ENCODE assay signal across 32 mouse cellular contexts in the genomic region with DNA sequence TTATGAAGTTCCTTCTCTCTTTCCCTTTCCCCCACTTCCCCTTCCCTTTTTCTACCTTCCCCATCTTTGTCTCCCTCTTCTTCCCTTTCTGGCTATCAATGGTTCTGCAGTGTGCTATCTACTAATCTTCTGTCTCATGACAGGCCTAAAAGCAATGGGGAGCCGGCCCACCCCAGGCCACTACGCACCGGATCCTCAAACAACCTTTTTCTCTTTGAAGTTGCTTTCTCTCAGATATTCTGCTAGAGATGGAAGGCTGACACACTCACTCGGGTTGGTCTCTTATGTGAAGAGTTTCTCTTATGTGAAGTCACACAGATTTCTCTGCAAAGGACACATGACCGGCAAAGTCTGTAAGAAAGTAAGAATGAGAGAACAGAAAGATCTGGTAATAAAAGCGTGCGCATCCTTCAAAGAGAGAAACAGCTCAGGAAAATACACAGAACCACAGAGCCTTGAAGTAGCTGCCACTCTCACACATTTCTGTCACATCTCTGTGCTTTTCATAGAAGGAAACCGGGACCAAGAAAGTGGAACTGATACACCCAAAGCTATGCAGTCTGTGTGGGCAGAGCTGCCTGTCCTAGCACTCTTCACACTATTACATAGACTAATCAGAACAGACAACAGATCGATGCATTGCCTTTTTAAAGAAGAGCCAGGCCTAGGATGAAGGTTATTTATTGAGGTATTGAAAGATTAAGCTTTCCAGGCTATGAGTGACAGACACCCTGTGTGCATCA.
DNase-seq lines count a peak whose midpoint lies in the region; ATAC-seq and TF ChIP-seq lines count a peak whose summit lies in the region.
"Had no signal": no experiment of that assay in that cellular context is flagged by ENCODE, and none has a peak within 500 bp of the region (broad histone marks: within the 10 kb centered on the region; RNA-seq: fewer than 3 reads in every experiment).

No protein-coding gene starts in this region.

- H3K9me3 ChIP-seq in CH12.LX (replicated peaks; ENCODE audit: low read length), result no peaks in the 10 kb centered on the region
- H3K9me3 ChIP-seq: heart, embryonic 12.5 days; hindbrain, embryonic 15.5 days; limb, embryonic 10.5 days; limb, embryonic 15.5 days; liver, embryonic 13.5 days; midbrain, embryonic 10.5 days; neural tube, embryonic 15.5 days; stomach, embryonic 15.5 days had no signal

- in situ Hi-C loops in CH12.LX (cut with MboI; ENCODE audit: low pct_ligation_motif_present, low pct_unique_long_range_greater_than_20kb, low sequenced_read_pairs), result no loop called here

- no peaks in the 10 kb centered on the region for H3K79me2 ChIP-seq in CH12.LX (replicated peaks; ENCODE audit: control insufficient read depth, extremely low read depth, insufficient read depth, poor library complexity, severe bottlenecking)

- TF ChIP-seq POLR2A in CH12.LX (IDR thresholded peaks at IDR 0.05; ENCODE audit: low read depth, low read length), result no peak
- no peak for TF ChIP-seq POLR2A in brain, embryonic 14.5 days (IDR thresholded peaks at IDR 0.05; ENCODE audit: borderline replicate concordance, extremely low read depth, insufficient read depth, insufficient read length, poor library complexity, severe bottlenecking)

- TF ChIP-seq EP300 in CH12.LX (IDR thresholded peaks at IDR 0.05; ENCODE audit: low read length), result peak; percentile 47; the same call in 1 of the 2 replicates

- H3K4me1 ChIP-seq in CH12.LX (ENCODE audit: control insufficient read depth in 1 of 2, insufficient read depth in 2 of 2), result peaks cover 0 to 21% of the 10 kb centered on the region in 2 experiments; a peak in 2 of 4 replicates
- H3K4me1 ChIP-seq: heart, embryonic 12.5 days; hindbrain, embryonic 15.5 days; limb, embryonic 10.5 days; limb, embryonic 15.5 days; neural tube, embryonic 15.5 days; stomach, embryonic 15.5 days had no signal

- dilution Hi-C loops in CH12.LX (cut with MboI; ENCODE audit: extremely low pct_ligation_motif_present, extremely low pct_unique_long_range_greater_than_20kb, low sequenced_read_pairs), result no loop called here

- no peaks in the 10 kb centered on the region for H3K27me3 ChIP-seq in CH12.LX (replicated peaks)
- H3K27me3 ChIP-seq: heart, embryonic 12.5 days; hindbrain, embryonic 15.5 days; limb, embryonic 15.5 days; liver, embryonic 13.5 days; neural tube, embryonic 15.5 days; stomach, embryonic 15.5 days had no signal

- H3K36me3 ChIP-seq in CH12.LX (replicated peaks in 1 of 2; ENCODE audit: control insufficient read depth in 1 of 2, insufficient read depth in 1 of 2, low read length in 1 of 2), result no peaks in the 10 kb centered on the region
- H3K36me3 ChIP-seq: G1E; heart, embryonic 12.5 days; hindbrain, embryonic 15.5 days; limb, embryonic 10.5 days; limb, embryonic 15.5 days; liver, embryonic 13.5 days; midbrain, embryonic 10.5 days; neural tube, embryonic 15.5 days; stomach, embryonic 15.5 days had no signal

- TF ChIP-seq CTCF in CH12.LX (conservative IDR thresholded peaks at IDR 0.05 in 1 of 2, IDR thresholded peaks at IDR 0.05 in 1 of 2; ENCODE audit: low read depth in 2 of 2, low read length in 2 of 2), result no peak
- no peak for TF ChIP-seq CTCF in brain, embryonic 14.5 days (IDR thresholded peaks at IDR 0.05; ENCODE audit: borderline replicate concordance, extremely low read depth, insufficient read depth, insufficient read length)

- H3K27ac ChIP-seq in CH12.LX (ENCODE audit: insufficient read depth, low read depth), result no peak overlapping the region
- H3K27ac ChIP-seq: hindbrain, embryonic 15.5 days; limb, embryonic 10.5 days; limb, embryonic 15.5 days; liver, embryonic 13.5 days; macrophage; midbrain, embryonic 10.5 days; neural tube, embryonic 15.5 days; stomach, embryonic 15.5 days had no signal

- no peak for TF ChIP-seq RAD21 in CH12.LX (IDR thresholded peaks at IDR 0.05; ENCODE audit: low read depth, low read length)

- DNase-seq in frontal cortex, postnatal 25 days (ENCODE audit: low spot score in 2 of 2), result no peak
- DNase-seq in CD4-positive helper T cell, adult 2 months (ENCODE audit: low read depth, low spot score), result peak; percentile 42
- DNase-seq in CH12.LX (ENCODE audit: extremely low read depth), result peak; percentile 21
- peak; percentile 43 for DNase-seq in brain, embryonic 14.5 days (ENCODE audit: low read depth)
- DNase-seq in kidney, postnatal 14 days, result no peak
- DNase-seq in kidney, adult 18-20 months, result no peak
- DNase-seq in gastrocnemius, adult 8-10 months (ENCODE audit: low spot score in 2 of 2), result no peak
- DNase-seq: adrenal gland, adult 2 months; adrenal gland, postnatal 36 days; B cell, adult 2 months; cerebellum, adult 8-10 months; cerebellum, postnatal 25 days; gastrocnemius, postnatal 14 days; heart, adult 18-20 months; heart, postnatal 4 days; kidney, postnatal 4 days; liver, embryonic 13.5 days; lung, adult 18-20 months; retina, postnatal 1 day; right cerebral cortex, postnatal 14 days had no signal

- no peak overlapping the region for H3K4me3 ChIP-seq in CH12.LX (replicated peaks in 1 of 3; ENCODE audit: low read depth in 2 of 3, low read length in 2 of 3, poor library complexity in 1 of 3)
- H3K4me3 ChIP-seq: heart, embryonic 12.5 days; hindbrain, embryonic 15.5 days; limb, embryonic 10.5 days; limb, embryonic 15.5 days; liver, embryonic 13.5 days; midbrain, embryonic 10.5 days; neural tube, embryonic 15.5 days; stomach, embryonic 15.5 days had no signal

- peak overlapping the region; percentile 29; the same call in 1 of the 2 replicates for H3K4me2 ChIP-seq in CH12.LX (ENCODE audit: insufficient read depth, low read depth, poor library complexity, severe bottlenecking)
- H3K4me2 ChIP-seq: heart, embryonic 12.5 days; hindbrain, embryonic 15.5 days; limb, embryonic 15.5 days; liver, embryonic 13.5 days; neural tube, embryonic 15.5 days; stomach, embryonic 15.5 days had no signal

- ATAC-seq in frontal cortex, adult (ENCODE audit: low TSS enrichment), result 0 out of 2 replicates have a peak, but pooled peaks have one; percentile 16
- ATAC-seq: inflammation-experienced regulatory T-cells, adult 6 months; lung, postnatal 0 days had no signal

- no peak overlapping the region for H3K9ac ChIP-seq in CH12.LX (ENCODE audit: insufficient read depth, low read depth)
- H3K9ac ChIP-seq: heart, embryonic 12.5 days; hindbrain, embryonic 15.5 days; limb, embryonic 15.5 days; liver, embryonic 13.5 days; neural tube, embryonic 15.5 days; stomach, embryonic 15.5 days had no signal

TF ChIP-seq in CH12.LX, 34 proteins besides CTCF, POLR2A, EP300 and RAD21:
- TF ChIP-seq ZNF384 (IDR thresholded peaks at IDR 0.05; ENCODE audit: low read depth, low read length) (no peak), SIN3A (IDR thresholded peaks at IDR 0.05; ENCODE audit: low read length) (no peak), USF1 (IDR thresholded peaks at IDR 0.05; ENCODE audit: low read depth, low read length) (no peak), UBTF (IDR thresholded peaks at IDR 0.05; ENCODE audit: low read depth, low read length) (peak; percentile 78; the same call in 1 of the 2 replicates), IRF4 (IDR thresholded peaks at IDR 0.05; ENCODE audit: low read depth, low read length) (peak; percentile 22; the same call in 1 of the 2 replicates), MAFK (IDR thresholded peaks at IDR 0.05; ENCODE audit: insufficient replicate concordance, low read length) (no peak), TBP (conservative IDR thresholded peaks at IDR 0.05; ENCODE audit: low read depth, low read length) (peak; percentile 87), CHD2 (IDR thresholded peaks at IDR 0.05; ENCODE audit: low read length) (no peak)

Comparison
In these comparisons a context has a peak if more than half of its experiments do, and no peak if none do; other contexts are left out.
1. DNase-seq: peak in CD4-positive helper T cell, adult 2 months (single experiment), CH12.LX (single experiment) and brain, embryonic 14.5 days (single experiment); none in frontal cortex, postnatal 25 days (0 of 2), kidney, postnatal 14 days (single experiment), kidney, adult 18-20 months (single experiment) and gastrocnemius, adult 8-10 months (0 of 2).